Mouse (Mus musculus): ENCODE data around the gene Trap1a.

GRCm38 (mm10) chrX:139339553-139339952, 6.1 kb downstream of the Trap1a start:
- TF ChIP-seq CTCF (IDR thresholded peaks at IDR 0.05; ENCODE audit: borderline replicate concordance, control insufficient read depth, extremely low read depth, insufficient read depth, low read length, poor library complexity) (no peak), POLR2A (IDR thresholded peaks at IDR 0.05; ENCODE audit: control insufficient read depth, extremely low read depth, insufficient read depth, low read length, poor library complexity) (no peak)
